Mouse (Mus musculus): ENCODE measurements around the gene Cstb. TPM values are rescaled to one million over a fixed set of nuclear protein-coding genes. Genes with fewer than 3 reads are reported as not detected.

The Cstb gene
- total RNA-seq, 2 experiments from 2014 or later: 29.9 to 34.9 TPM

- Histone ChIP-seq H3K27ac (no peak overlapping the region), H3K4me3 (no peak overlapping the region)
- TF ChIP-seq CTCF (conservative IDR thresholded peaks at IDR 0.05): no peak
- no peak for DNase-seq (ENCODE audit: low spot score in 2 of 2)
Measured at GRCm38 (mm10) chr10:78467761-78468310, 42.4 kb downstream of the Cstb start.

- TF ChIP-seq CTCF (conservative IDR thresholded peaks at IDR 0.05): no peak
- Histone ChIP-seq H3K27ac (peak overlapping the region; percentile 65), H3K4me3 (no peak overlapping the region; the same call in 1 of the 2 replicates)
- no peak for DNase-seq (ENCODE audit: low spot score in 2 of 2)
Measured at GRCm38 (mm10) chr10:78470582-78471313, 45.3 kb downstream of the Cstb start.

GRCm38 (mm10) chr10:78472046-78472445 is 46.6 kb downstream of the Cstb start:
- no peak for DNase-seq (ENCODE audit: low spot score in 2 of 2)
- TF ChIP-seq CTCF (conservative IDR thresholded peaks at IDR 0.05): no peak
- Histone ChIP-seq H3K4me3 (no peak overlapping the region), H3K27ac (no peak overlapping the region)

- no peak overlapping the region for H3K27ac ChIP-seq
- DNase-seq (ENCODE audit: low spot score in 2 of 2): no peak
- TF ChIP-seq CTCF (conservative IDR thresholded peaks at IDR 0.05): no peak
- H3K4me3 ChIP-seq: no peak overlapping the region
Measured at GRCm38 (mm10) chr10:78473434-78473833, 48.0 kb downstream of the Cstb start.

GRCm38 (mm10) chr10:78474759-78475158 is 49.3 kb downstream of the Cstb start:
- no peak for DNase-seq (ENCODE audit: low spot score in 2 of 2)
- Histone ChIP-seq H3K27ac (no peak overlapping the region), H3K4me3 (no peak overlapping the region)
- TF ChIP-seq CTCF (conservative IDR thresholded peaks at IDR 0.05): no peak

GRCm38 (mm10) chr10:78476821-78477220 is 51.4 kb downstream of the Cstb start:
- no peak for TF ChIP-seq CTCF (conservative IDR thresholded peaks at IDR 0.05)
- Histone ChIP-seq H3K27ac (no peak overlapping the region), H3K4me3 (no peak overlapping the region)
- DNase-seq (ENCODE audit: low spot score in 2 of 2): no peak

Small RNA genes lying within 50 kb of the gene (microRNA-seq; reads per million reads assigned to microRNA genes)
- gene Mir6410 (0 reads per million in 2 experiments), gene Mir6907 (1.5 to 2.6 reads per million in 2 experiments), gene Mir6908 (0 to 0.37 reads per million in 2 experiments)

Other genes with a start within 250 kb of the Cstb start
- gene Pwp2, start 240.5 kb upstream of the Cstb start, total RNA-seq (2021): 10 to 100 TPM; 19.7 to 19.9 TPM
- gene Trappc10, start 181.0 kb upstream of the Cstb start, total RNA-seq (2021): 10 to 100 TPM; 83.4 to 84.1 TPM
- 100 to 1,000 TPM; 207 to 216 TPM for gene Agpat3, start 73.2 kb upstream of the Cstb start, total RNA-seq (2021)
- 100 to 1,000 TPM; 352 to 358 TPM for gene Rrp1, start 12.6 kb upstream of the Cstb start, total RNA-seq (2021)
- gene Pdxk, start 39.3 kb downstream of the Cstb start, total RNA-seq (2021): 10 to 100 TPM; 95.6 to 96.1 TPM
- not detected for gene Olfr1358, start 91.8 kb downstream of the Cstb start, total RNA-seq (2021)
- 10 to 100 TPM; 27.8 to 30.2 TPM for gene Ilvbl, start 148.7 kb downstream of the Cstb start, total RNA-seq (2021)
- 1 to 10 TPM; 6.3 TPM for gene Syde1, start 166.3 kb downstream of the Cstb start, total RNA-seq (2021)
- not detected for gene Olfr1357, start 192.4 kb downstream of the Cstb start, total RNA-seq (2021)